Mouse (Mus musculus): Measurements from ENCODE around the gene Fgf11.
A peak's percentile ranks its signal among the peaks of the same experiment; 100 is the strongest.

- TF ChIP-seq CTCF (IDR thresholded peaks at IDR 0.05; ENCODE audit: low read depth) (peak; percentile 67), EP300 (IDR thresholded peaks at IDR 0.05; ENCODE audit: low read depth) (no peak)
Measured at GRCm38 (mm10) chr11:69763551-69763950, 38.1 kb downstream of the Fgf11 start.
